Mouse (Mus musculus): Measurements from ENCODE around the gene Ahsg. TPM values are rescaled to one million over a fixed set of nuclear protein-coding genes. Genes with fewer than 3 reads are reported as not detected.

The Ahsg gene
- polyA plus RNA-seq, 1 experiment, result not detected

DNA sequence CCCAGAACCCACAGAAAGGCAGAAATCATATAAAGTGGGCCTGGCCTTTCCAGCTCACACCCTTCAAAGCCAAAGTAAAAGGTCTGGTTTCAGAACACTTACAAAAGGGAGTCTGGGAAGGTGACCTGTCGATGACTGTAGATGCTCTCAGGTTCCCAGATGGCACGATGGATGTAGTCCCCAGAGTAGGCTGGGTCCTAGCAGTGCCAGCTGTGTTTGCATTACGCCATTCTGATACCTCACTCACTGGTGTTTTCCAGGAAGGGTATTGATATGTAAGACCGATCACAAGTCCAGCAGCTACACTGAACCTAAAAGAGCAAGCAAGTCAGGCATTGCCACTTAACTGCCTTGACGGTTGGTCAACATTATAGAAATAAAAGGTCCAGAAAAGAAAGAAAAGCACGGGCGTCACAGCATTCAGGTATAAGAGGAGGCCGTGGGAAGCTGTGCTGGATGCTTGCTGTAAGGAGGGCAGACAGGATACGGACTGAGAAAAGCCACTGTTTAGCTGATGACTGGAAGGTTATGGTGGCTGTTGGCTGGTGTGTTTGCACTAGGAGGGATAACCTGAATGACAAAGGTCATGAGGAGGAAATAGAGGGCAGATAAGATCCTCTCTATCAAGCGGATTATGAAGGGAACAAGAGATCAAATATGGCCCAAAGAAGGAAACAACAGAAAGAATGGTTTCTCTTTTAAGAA, 8.9 kb downstream of the Ahsg start:
- Histone ChIP-seq H3K36me3 (ENCODE audit: control insufficient read depth, insufficient read depth) (no peaks in the 10 kb centered on the region), H3K27me3 (ENCODE audit: control insufficient read depth, insufficient read depth, insufficient read length) (peaks cover 12% of the 10 kb centered on the region), H3K4me2 (ENCODE audit: low read depth) (no peak overlapping the region), H3K4me3 (no peak overlapping the region), H3K79me2 (ENCODE audit: control insufficient read depth, insufficient read depth) (no peaks in the 10 kb centered on the region), H3ac (ENCODE audit: control insufficient read depth, insufficient read length) (no peak overlapping the region)
- TF ChIP-seq USF1 (IDR thresholded peaks at IDR 0.05; ENCODE audit: low read depth) (no peak), SRF (IDR thresholded peaks at IDR 0.05; ENCODE audit: control insufficient read depth, insufficient read length, low read depth) (no peak), TCF3 (IDR thresholded peaks at IDR 0.05; ENCODE audit: insufficient read length, low read depth) (no peak), E2F4 (IDR thresholded peaks at IDR 0.05; ENCODE audit: insufficient read depth) (no peak), MYOD1 (IDR thresholded peaks at IDR 0.05; ENCODE audit: control insufficient read depth in 1 of 3, insufficient read length in 2 of 3, low read depth in 2 of 3) (no peak), MYOG (IDR thresholded peaks at IDR 0.05; ENCODE audit: control insufficient read depth in 1 of 3, insufficient read depth in 1 of 3, insufficient read length in 2 of 3, low read depth in 2 of 3) (no peak), MAX (IDR thresholded peaks at IDR 0.05; ENCODE audit: low read depth) (no peak), POLR2A (IDR thresholded peaks at IDR 0.05; ENCODE audit: insufficient read length, low read depth) (no peak), TCF12 (IDR thresholded peaks at IDR 0.05; ENCODE audit: insufficient read depth, poor library complexity, severe bottlenecking) (no peak), REST (IDR thresholded peaks at IDR 0.05; ENCODE audit: insufficient read depth, insufficient read length) (no peak), CEBPB (IDR thresholded peaks at IDR 0.05; ENCODE audit: insufficient read depth, poor library complexity, severe bottlenecking) (no peak)

DNA sequence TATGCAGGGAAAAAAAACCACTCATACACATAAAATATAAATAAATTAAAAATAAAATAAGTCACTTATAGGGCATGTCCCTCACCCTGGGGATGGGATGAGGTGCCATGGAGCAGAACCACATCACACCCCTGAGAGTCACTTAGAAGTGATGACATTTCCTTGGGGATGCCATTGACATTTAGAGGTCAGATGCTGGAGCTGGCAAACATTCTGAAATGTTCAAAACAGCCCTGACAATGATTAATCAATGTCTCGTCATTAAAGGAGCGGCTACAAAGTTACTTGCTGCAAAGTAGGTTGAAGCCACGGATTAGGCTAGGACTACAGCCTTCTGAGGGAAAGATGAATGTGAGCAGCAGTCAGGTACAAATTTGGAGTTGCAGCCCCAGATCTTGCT, 10.2 kb downstream of the Ahsg start:
- no peak overlapping the region for H3K4me2 ChIP-seq (ENCODE audit: low read depth)
- TF ChIP-seq MYOD1 (IDR thresholded peaks at IDR 0.05; ENCODE audit: control insufficient read depth in 1 of 3, insufficient read length in 2 of 3, low read depth in 2 of 3) (no peak), MYOG (IDR thresholded peaks at IDR 0.05; ENCODE audit: control insufficient read depth in 1 of 3, insufficient read depth in 1 of 3, insufficient read length in 2 of 3, low read depth in 2 of 3) (no peak), TCF3 (IDR thresholded peaks at IDR 0.05; ENCODE audit: insufficient read length, low read depth) (no peak), USF1 (IDR thresholded peaks at IDR 0.05; ENCODE audit: low read depth) (no peak), POLR2AphosphoS2 (IDR thresholded peaks at IDR 0.05; ENCODE audit: insufficient read length, low read depth) (no peak), E2F4 (IDR thresholded peaks at IDR 0.05; ENCODE audit: insufficient read depth) (no peak), REST (IDR thresholded peaks at IDR 0.05; ENCODE audit: insufficient read depth, insufficient read length) (no peak), TCF12 (IDR thresholded peaks at IDR 0.05; ENCODE audit: insufficient read depth, poor library complexity, severe bottlenecking) (no peak), CEBPB (IDR thresholded peaks at IDR 0.05; ENCODE audit: insufficient read depth, poor library complexity, severe bottlenecking) (no peak), SRF (IDR thresholded peaks at IDR 0.05; ENCODE audit: control insufficient read depth, insufficient read length, low read depth) (no peak), POLR2A (IDR thresholded peaks at IDR 0.05; ENCODE audit: insufficient read length, low read depth) (no peak), MAX (IDR thresholded peaks at IDR 0.05; ENCODE audit: low read depth) (no peak)
- H3K4me3 ChIP-seq, result no peak overlapping the region
- H3K79me2 ChIP-seq (ENCODE audit: control insufficient read depth, insufficient read depth), result no peaks in the 10 kb centered on the region
- H3K36me3 ChIP-seq (ENCODE audit: control insufficient read depth, insufficient read depth), result no peaks in the 10 kb centered on the region
- H3K27me3 ChIP-seq (ENCODE audit: control insufficient read depth, insufficient read depth, insufficient read length), result peaks cover 6% of the 10 kb centered on the region
- H3ac ChIP-seq (ENCODE audit: control insufficient read depth, insufficient read length), result no peak overlapping the region

DNA sequence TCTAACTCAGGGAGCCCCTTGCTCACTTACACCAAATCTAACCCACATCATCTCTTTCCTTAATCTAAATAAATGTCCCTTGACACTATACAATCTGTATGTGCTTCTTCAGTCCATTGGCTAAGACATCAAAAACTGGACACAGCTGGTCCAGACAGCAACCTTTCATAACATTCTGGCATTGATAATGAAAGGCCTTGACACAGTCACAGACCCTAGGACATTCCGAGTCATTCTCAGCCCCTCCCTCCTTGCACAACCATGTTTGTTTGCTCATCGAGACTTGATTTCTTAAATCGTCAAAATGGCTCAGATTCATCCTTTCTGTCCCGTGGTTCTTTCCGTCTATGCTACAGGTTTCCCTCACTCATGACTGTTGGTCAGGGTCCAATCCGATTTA, 18.2 kb downstream of the Ahsg start:
- no peak for TF ChIP-seq TCF12 (IDR thresholded peaks at IDR 0.05; ENCODE audit: insufficient read depth, poor library complexity, severe bottlenecking)
- TF ChIP-seq MYOG (IDR thresholded peaks at IDR 0.05; ENCODE audit: control insufficient read depth in 1 of 3, insufficient read depth in 1 of 3, insufficient read length in 2 of 3, low read depth in 2 of 3), result no peak
- no peak for TF ChIP-seq POLR2AphosphoS2 (IDR thresholded peaks at IDR 0.05; ENCODE audit: insufficient read length, low read depth)
- no peak for TF ChIP-seq SRF (IDR thresholded peaks at IDR 0.05; ENCODE audit: control insufficient read depth, insufficient read length, low read depth)
- no peak for TF ChIP-seq TCF3 (IDR thresholded peaks at IDR 0.05; ENCODE audit: insufficient read length, low read depth)
- no peak for TF ChIP-seq USF1 (IDR thresholded peaks at IDR 0.05; ENCODE audit: low read depth)
- TF ChIP-seq MYOD1 (IDR thresholded peaks at IDR 0.05; ENCODE audit: control insufficient read depth in 1 of 3, insufficient read length in 2 of 3, low read depth in 2 of 3), result no peak
- no peak for TF ChIP-seq REST (IDR thresholded peaks at IDR 0.05; ENCODE audit: insufficient read depth, insufficient read length)
- TF ChIP-seq E2F4 (IDR thresholded peaks at IDR 0.05; ENCODE audit: insufficient read depth), result no peak
- TF ChIP-seq CEBPB (IDR thresholded peaks at IDR 0.05; ENCODE audit: insufficient read depth, poor library complexity, severe bottlenecking), result no peak
- no peak for TF ChIP-seq POLR2A (IDR thresholded peaks at IDR 0.05; ENCODE audit: insufficient read length, low read depth)
- TF ChIP-seq MAX (IDR thresholded peaks at IDR 0.05; ENCODE audit: low read depth), result no peak
- Histone ChIP-seq H3K4me3 (no peak overlapping the region), H3K4me2 (ENCODE audit: low read depth) (no peak overlapping the region), H3K36me3 (ENCODE audit: control insufficient read depth, insufficient read depth) (no peaks in the 10 kb centered on the region), H3K79me2 (ENCODE audit: control insufficient read depth, insufficient read depth) (no peaks in the 10 kb centered on the region), H3K27me3 (ENCODE audit: control insufficient read depth, insufficient read depth, insufficient read length) (no peaks in the 10 kb centered on the region), H3ac (ENCODE audit: control insufficient read depth, insufficient read length) (no peak overlapping the region)

DNA sequence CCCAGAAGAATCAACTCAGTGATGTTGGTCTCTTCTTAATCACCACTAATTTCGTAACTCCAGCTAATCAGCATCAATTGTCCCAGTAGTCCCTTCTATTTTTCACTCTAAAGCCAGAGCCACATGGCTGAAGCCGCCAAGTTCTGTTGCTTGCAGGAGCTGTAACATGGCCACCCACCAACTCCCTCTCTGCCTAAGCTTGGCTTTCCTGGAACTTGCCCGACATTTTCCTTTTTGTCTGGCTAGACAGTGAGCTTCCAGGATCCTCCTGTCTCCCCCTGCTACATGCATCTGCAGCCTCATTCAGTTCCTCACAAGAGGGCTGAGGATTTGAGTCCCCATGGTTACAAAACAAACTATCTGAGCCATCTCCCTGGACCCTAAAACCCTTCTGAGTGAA, 20.9 kb downstream of the Ahsg start:
- H3K79me2 ChIP-seq (ENCODE audit: control insufficient read depth, insufficient read depth), result no peaks in the 10 kb centered on the region
- TF ChIP-seq POLR2A (IDR thresholded peaks at IDR 0.05; ENCODE audit: insufficient read length, low read depth), result no peak
- no peak for TF ChIP-seq TCF12 (IDR thresholded peaks at IDR 0.05; ENCODE audit: insufficient read depth, poor library complexity, severe bottlenecking)
- no peak for TF ChIP-seq REST (IDR thresholded peaks at IDR 0.05; ENCODE audit: insufficient read depth, insufficient read length)
- no peak for TF ChIP-seq POLR2AphosphoS2 (IDR thresholded peaks at IDR 0.05; ENCODE audit: insufficient read length, low read depth)
- TF ChIP-seq CEBPB (IDR thresholded peaks at IDR 0.05; ENCODE audit: insufficient read depth, poor library complexity, severe bottlenecking), result no peak
- TF ChIP-seq E2F4 (IDR thresholded peaks at IDR 0.05; ENCODE audit: insufficient read depth), result no peak
- no peak for TF ChIP-seq SRF (IDR thresholded peaks at IDR 0.05; ENCODE audit: control insufficient read depth, insufficient read length, low read depth)
- no peak for TF ChIP-seq MAX (IDR thresholded peaks at IDR 0.05; ENCODE audit: low read depth)
- no peak for TF ChIP-seq MYOD1 (IDR thresholded peaks at IDR 0.05; ENCODE audit: control insufficient read depth in 1 of 3, insufficient read length in 2 of 3, low read depth in 2 of 3)
- TF ChIP-seq MYOG (IDR thresholded peaks at IDR 0.05; ENCODE audit: control insufficient read depth in 1 of 3, insufficient read depth in 1 of 3, insufficient read length in 2 of 3, low read depth in 2 of 3), result no peak
- no peak for TF ChIP-seq USF1 (IDR thresholded peaks at IDR 0.05; ENCODE audit: low read depth)
- no peak for TF ChIP-seq TCF3 (IDR thresholded peaks at IDR 0.05; ENCODE audit: insufficient read length, low read depth)
- no peaks in the 10 kb centered on the region for H3K27me3 ChIP-seq (ENCODE audit: control insufficient read depth, insufficient read depth, insufficient read length)
- no peaks in the 10 kb centered on the region for H3K36me3 ChIP-seq (ENCODE audit: control insufficient read depth, insufficient read depth)
- no peak overlapping the region for H3K4me3 ChIP-seq
- H3K4me2 ChIP-seq (ENCODE audit: low read depth), result no peak overlapping the region
- no peak overlapping the region for H3ac ChIP-seq (ENCODE audit: control insufficient read depth, insufficient read length)

Data from myocyte (in vitro differentiated cells).